Mouse (Mus musculus) bone marrow, adult 2 months (tissue): ENCODE data around the gene Rps21.

Experiments used
- CTCF ChIP-seq: fragments of 200-500 bp; IDR thresholded peaks from 2 replicates; pipeline ENCODE4 v1.5.1; 2011; ENCODE audit warnings: low read length, control low read depth; ENCODE audit not compliant: control insufficient read depth, insufficient read depth
- POLR2A ChIP-seq: fragments of 200-500 bp; IDR thresholded peaks from 2 replicates; pipeline ENCODE4 v1.6.1; 2011; ENCODE audit warnings: low read depth, mild to moderate bottlenecking, control low read depth, low read length, borderline replicate concordance; ENCODE audit not compliant: control insufficient read depth

- TF ChIP-seq CTCF = no peak
- no peak for TF ChIP-seq POLR2A
These were observed 23.9 kb upstream of the Rps21 start for GRCm38 (mm10) chr2:180233101-180233904.
